Mouse (Mus musculus): ENCODE measurements around the gene Bik. TPM values are rescaled to one million over a fixed set of nuclear protein-coding genes. Genes with fewer than 3 reads are reported as not detected.
A peak's percentile ranks its signal among the peaks of the same experiment; 100 is the strongest.

Gene Bik
- polyA plus RNA-seq, 1 experiment: 3.7 TPM

DNA sequence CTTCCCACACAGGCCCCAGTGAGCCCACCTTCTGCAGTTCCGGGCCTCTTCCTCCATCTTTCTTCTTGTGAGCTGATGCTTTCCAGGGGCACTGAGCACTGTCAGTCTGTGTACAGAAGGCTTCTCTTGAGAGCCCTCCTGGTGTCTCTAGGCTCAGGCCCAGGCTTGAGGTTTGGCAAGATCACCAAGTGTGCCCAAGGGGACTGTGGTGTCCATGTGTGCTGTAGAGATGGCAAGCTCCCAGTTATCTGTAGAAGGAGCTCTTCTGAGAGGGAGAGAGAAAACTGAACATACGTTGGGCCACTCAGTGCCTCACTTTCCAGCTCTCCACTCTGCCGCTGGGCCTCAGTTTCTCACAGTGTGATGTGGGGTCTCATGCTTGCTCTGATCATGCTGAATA lies 41.1 kb downstream of the Bik start:
- Histone ChIP-seq H3K36me3 (ENCODE audit: control insufficient read depth, insufficient read depth, low read length, poor library complexity, severe bottlenecking) (no peaks in the 10 kb centered on the region), H3K4me3 (ENCODE audit: low read depth, low read length) (no peak overlapping the region), H3K9me3 (replicated peaks; ENCODE audit: control insufficient read depth, insufficient read depth, low read length, poor library complexity, severe bottlenecking) (no peaks in the 10 kb centered on the region), H3K9ac (ENCODE audit: low read depth, poor library complexity, severe bottlenecking) (no peak overlapping the region), H3K27ac (ENCODE audit: insufficient read depth, low read length) (no peak overlapping the region), H3K27me3 (ENCODE audit: control insufficient read depth, insufficient read depth, low read length, poor library complexity, severe bottlenecking) (no peaks in the 10 kb centered on the region), H3K4me1 (ENCODE audit: control insufficient read depth, insufficient read depth, low read length) (peaks cover 2% of the 10 kb centered on the region)
- TF ChIP-seq EP300 (IDR thresholded peaks at IDR 0.05; ENCODE audit: insufficient read depth, low read depth, low read length): no peak

GRCm38 (mm10) chr15:83568544-83568943 lies 41.9 kb downstream of the Bik start:
- Histone ChIP-seq H3K9me3 (replicated peaks; ENCODE audit: control insufficient read depth, insufficient read depth, low read length, poor library complexity, severe bottlenecking) (no peaks in the 10 kb centered on the region), H3K4me1 (ENCODE audit: control insufficient read depth, insufficient read depth, low read length) (peaks cover 2% of the 10 kb centered on the region), H3K36me3 (ENCODE audit: control insufficient read depth, insufficient read depth, low read length, poor library complexity, severe bottlenecking) (no peaks in the 10 kb centered on the region), H3K27ac (ENCODE audit: insufficient read depth, low read length) (no peak overlapping the region), H3K27me3 (ENCODE audit: control insufficient read depth, insufficient read depth, low read length, poor library complexity, severe bottlenecking) (no peaks in the 10 kb centered on the region), H3K9ac (ENCODE audit: low read depth, poor library complexity, severe bottlenecking) (no peak overlapping the region), H3K4me3 (ENCODE audit: low read depth, low read length) (no peak overlapping the region)
- no peak for TF ChIP-seq EP300 (IDR thresholded peaks at IDR 0.05; ENCODE audit: insufficient read depth, low read depth, low read length)
- no peak for TF ChIP-seq POLR2A (IDR thresholded peaks at IDR 0.05; ENCODE audit: insufficient read depth, low read length)
- TF ChIP-seq CTCF (IDR thresholded peaks at IDR 0.05; ENCODE audit: low read depth, low read length): no peak

DNA sequence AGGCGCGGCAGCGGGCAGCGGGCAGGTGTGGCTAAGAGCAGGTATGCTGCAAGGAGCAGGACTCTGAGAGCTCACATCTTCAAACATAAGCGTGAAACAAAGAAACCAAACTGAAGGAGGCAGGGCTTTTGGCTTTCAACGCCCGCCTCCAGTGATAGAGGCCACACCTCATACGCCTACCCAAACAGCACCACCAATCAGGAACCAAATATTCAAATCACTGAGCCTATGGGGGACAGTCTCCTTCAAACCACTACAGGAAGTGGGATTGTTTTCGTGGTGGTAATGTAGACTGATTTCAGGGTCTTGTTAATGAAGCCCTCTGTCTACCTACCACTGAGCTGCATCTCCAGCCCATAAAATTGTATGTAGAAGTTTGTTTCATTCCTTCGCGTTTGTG lies 43.0 kb downstream of the Bik start:
- Histone ChIP-seq H3K27me3 (ENCODE audit: control insufficient read depth, insufficient read depth, low read length, poor library complexity, severe bottlenecking) (no peaks in the 10 kb centered on the region), H3K27ac (ENCODE audit: insufficient read depth, low read length) (no peak overlapping the region), H3K4me1 (ENCODE audit: control insufficient read depth, insufficient read depth, low read length) (no peaks in the 10 kb centered on the region), H3K4me3 (ENCODE audit: low read depth, low read length) (peak overlapping the region; percentile 51), H3K9me3 (replicated peaks; ENCODE audit: control insufficient read depth, insufficient read depth, low read length, poor library complexity, severe bottlenecking) (no peaks in the 10 kb centered on the region), H3K9ac (ENCODE audit: low read depth, poor library complexity, severe bottlenecking) (no peak overlapping the region), H3K36me3 (ENCODE audit: control insufficient read depth, insufficient read depth, low read length, poor library complexity, severe bottlenecking) (no peaks in the 10 kb centered on the region)
- TF ChIP-seq EP300 (IDR thresholded peaks at IDR 0.05; ENCODE audit: insufficient read depth, low read depth, low read length): no peak
- TF ChIP-seq CTCF (IDR thresholded peaks at IDR 0.05; ENCODE audit: low read depth, low read length): no peak
- no peak for TF ChIP-seq POLR2A (IDR thresholded peaks at IDR 0.05; ENCODE audit: insufficient read depth, low read length)

GRCm38 (mm10) chr15:83570641-83571040 lies 44.0 kb downstream of the Bik start:
- Histone ChIP-seq H3K36me3 (ENCODE audit: control insufficient read depth, insufficient read depth, low read length, poor library complexity, severe bottlenecking) (no peaks in the 10 kb centered on the region; the same call in 1 of the 2 replicates), H3K4me1 (ENCODE audit: control insufficient read depth, insufficient read depth, low read length) (no peaks in the 10 kb centered on the region), H3K4me3 (ENCODE audit: low read depth, low read length) (no peak overlapping the region), H3K27ac (ENCODE audit: insufficient read depth, low read length) (no peak overlapping the region), H3K27me3 (ENCODE audit: control insufficient read depth, insufficient read depth, low read length, poor library complexity, severe bottlenecking) (no peaks in the 10 kb centered on the region), H3K9ac (ENCODE audit: low read depth, poor library complexity, severe bottlenecking) (no peak overlapping the region), H3K9me3 (replicated peaks; ENCODE audit: control insufficient read depth, insufficient read depth, low read length, poor library complexity, severe bottlenecking) (no peaks in the 10 kb centered on the region)
- TF ChIP-seq POLR2A (IDR thresholded peaks at IDR 0.05; ENCODE audit: insufficient read depth, low read length) (no peak), CTCF (IDR thresholded peaks at IDR 0.05; ENCODE audit: low read depth, low read length) (peak; percentile 33), EP300 (IDR thresholded peaks at IDR 0.05; ENCODE audit: insufficient read depth, low read depth, low read length) (no peak)

DNA sequence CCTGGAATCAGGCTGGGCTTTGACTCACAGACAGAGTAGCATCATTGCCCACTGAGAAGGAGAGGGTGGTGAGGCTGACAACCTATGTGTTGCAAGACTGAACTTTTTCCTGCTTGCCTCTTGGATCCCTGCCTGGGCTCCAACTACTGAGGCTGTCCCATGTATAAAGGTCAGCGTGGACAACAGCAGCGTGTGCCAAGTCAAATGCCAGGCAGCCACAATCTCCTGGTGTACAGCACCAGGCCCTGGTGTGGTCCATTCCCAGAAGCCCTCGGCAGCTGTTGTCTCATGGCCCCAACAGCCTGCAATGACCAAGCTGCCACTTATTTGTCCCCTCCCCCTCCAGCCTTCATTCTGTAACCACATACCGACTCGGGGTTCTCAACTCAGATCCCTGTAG lies 45.0 kb downstream of the Bik start:
- H3K27ac ChIP-seq (ENCODE audit: insufficient read depth, low read length): no peak overlapping the region
- H3K9ac ChIP-seq (ENCODE audit: low read depth, poor library complexity, severe bottlenecking): no peak overlapping the region
- H3K36me3 ChIP-seq (ENCODE audit: control insufficient read depth, insufficient read depth, low read length, poor library complexity, severe bottlenecking): no peaks in the 10 kb centered on the region; the same call in 1 of the 2 replicates
- TF ChIP-seq POLR2A (IDR thresholded peaks at IDR 0.05; ENCODE audit: insufficient read depth, low read length) (no peak), EP300 (IDR thresholded peaks at IDR 0.05; ENCODE audit: insufficient read depth, low read depth, low read length) (no peak), CTCF (IDR thresholded peaks at IDR 0.05; ENCODE audit: low read depth, low read length) (no peak)
- no peak overlapping the region for H3K4me3 ChIP-seq (ENCODE audit: low read depth, low read length)
- H3K9me3 ChIP-seq (replicated peaks; ENCODE audit: control insufficient read depth, insufficient read depth, low read length, poor library complexity, severe bottlenecking): no peaks in the 10 kb centered on the region
- H3K4me1 ChIP-seq (ENCODE audit: control insufficient read depth, insufficient read depth, low read length): no peaks in the 10 kb centered on the region
- no peaks in the 10 kb centered on the region for H3K27me3 ChIP-seq (ENCODE audit: control insufficient read depth, insufficient read depth, low read length, poor library complexity, severe bottlenecking)

DNA sequence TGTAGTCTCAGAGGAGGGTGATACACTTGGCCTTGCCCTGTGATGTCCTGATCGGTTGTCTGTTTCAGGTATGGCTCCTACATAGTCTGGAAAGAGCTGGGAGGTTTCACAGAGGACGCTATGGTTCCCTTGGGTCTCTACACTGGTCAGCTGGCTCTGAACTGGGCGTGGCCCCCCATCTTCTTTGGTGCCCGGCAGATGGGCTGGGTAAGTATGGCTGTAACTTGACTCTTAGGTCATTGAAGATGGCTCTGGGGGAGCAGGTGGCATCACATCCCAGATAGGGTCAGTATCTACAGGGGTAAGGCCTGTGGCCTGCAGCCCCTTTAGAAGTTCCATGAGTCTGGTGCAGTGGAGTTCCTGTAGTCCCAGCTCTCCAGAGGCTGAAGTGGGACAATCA lies 45.5 kb downstream of the Bik start:
- Histone ChIP-seq H3K9me3 (replicated peaks; ENCODE audit: control insufficient read depth, insufficient read depth, low read length, poor library complexity, severe bottlenecking) (no peaks in the 10 kb centered on the region), H3K9ac (ENCODE audit: low read depth, poor library complexity, severe bottlenecking) (no peak overlapping the region), H3K4me3 (ENCODE audit: low read depth, low read length) (no peak overlapping the region), H3K36me3 (ENCODE audit: control insufficient read depth, insufficient read depth, low read length, poor library complexity, severe bottlenecking) (no peaks in the 10 kb centered on the region; the same call in 1 of the 2 replicates), H3K4me1 (ENCODE audit: control insufficient read depth, insufficient read depth, low read length) (no peaks in the 10 kb centered on the region), H3K27me3 (ENCODE audit: control insufficient read depth, insufficient read depth, low read length, poor library complexity, severe bottlenecking) (no peaks in the 10 kb centered on the region), H3K27ac (ENCODE audit: insufficient read depth, low read length) (no peak overlapping the region)
- TF ChIP-seq POLR2A (IDR thresholded peaks at IDR 0.05; ENCODE audit: insufficient read depth, low read length) (no peak), CTCF (IDR thresholded peaks at IDR 0.05; ENCODE audit: low read depth, low read length) (no peak), EP300 (IDR thresholded peaks at IDR 0.05; ENCODE audit: insufficient read depth, low read depth, low read length) (no peak)

Measured in ES-Bruce4 (cell line).